Mouse (Mus musculus): ENCODE measurements around the gene E2f4. TPM values are rescaled to one million over a fixed set of nuclear protein-coding genes. Genes with fewer than 3 reads are reported as not detected.

The E2f4 gene
- polyA plus RNA-seq, 1 experiment = 474 TPM

- 95% methylated on average over 32 of the region's 32 CpGs for WGBS
- peaks cover 10% of the 10 kb centered on the region for H3K36me3 ChIP-seq (ENCODE audit: control insufficient read depth, insufficient read depth, low read length)
- H3K27ac ChIP-seq (ENCODE audit: control insufficient read depth, insufficient read depth, low read length) = no peak overlapping the region
- H3K4me1 ChIP-seq (replicated peaks; ENCODE audit: control insufficient read depth, insufficient read depth, low read length) = no peaks in the 10 kb centered on the region
- H3K27me3 ChIP-seq (ENCODE audit: control insufficient read depth, insufficient read depth, low read length) = no peaks in the 10 kb centered on the region
- TF ChIP-seq POLR2A (IDR thresholded peaks at IDR 0.05; ENCODE audit: control insufficient read depth, extremely low read depth, insufficient read depth, low read length, poor library complexity) (no peak), CTCF (IDR thresholded peaks at IDR 0.05; ENCODE audit: borderline replicate concordance, control insufficient read depth, extremely low read depth, insufficient read depth, low read length, poor library complexity) (no peak)
- no peak overlapping the region for H3K4me3 ChIP-seq (ENCODE audit: control insufficient read depth, insufficient read depth, low read length)
- no peak for DNase-seq
These were observed 39.1 kb downstream of the E2f4 start for GRCm38 (mm10) chr8:105336373-105337130.

GRCm38 (mm10) chr8:105338992-105339391 lies 41.5 kb downstream of the E2f4 start:
- Histone ChIP-seq H3K4me3 (ENCODE audit: control insufficient read depth, insufficient read depth, low read length) (no peak overlapping the region), H3K27me3 (ENCODE audit: control insufficient read depth, insufficient read depth, low read length) (no peaks in the 10 kb centered on the region), H3K36me3 (ENCODE audit: control insufficient read depth, insufficient read depth, low read length) (peaks cover 10% of the 10 kb centered on the region; the same call in 1 of the 2 replicates), H3K4me1 (replicated peaks; ENCODE audit: control insufficient read depth, insufficient read depth, low read length) (no peaks in the 10 kb centered on the region), H3K27ac (ENCODE audit: control insufficient read depth, insufficient read depth, low read length) (no peak overlapping the region)
- TF ChIP-seq POLR2A (IDR thresholded peaks at IDR 0.05; ENCODE audit: control insufficient read depth, extremely low read depth, insufficient read depth, low read length, poor library complexity) (no peak), CTCF (IDR thresholded peaks at IDR 0.05; ENCODE audit: borderline replicate concordance, control insufficient read depth, extremely low read depth, insufficient read depth, low read length, poor library complexity) (no peak)
- 14% methylated on average over 4 of the region's 4 CpGs for WGBS
- no peak for DNase-seq

- 78% methylated on average over 6 of the region's 6 CpGs for WGBS
- DNase-seq = no peak
- no peaks in the 10 kb centered on the region for H3K27me3 ChIP-seq (ENCODE audit: control insufficient read depth, insufficient read depth, low read length)
- no peak overlapping the region for H3K4me3 ChIP-seq (ENCODE audit: control insufficient read depth, insufficient read depth, low read length)
- H3K27ac ChIP-seq (ENCODE audit: control insufficient read depth, insufficient read depth, low read length) = no peak overlapping the region
- peaks cover under 1% of the 10 kb centered on the region; the same call in 1 of the 2 replicates for H3K4me1 ChIP-seq (replicated peaks; ENCODE audit: control insufficient read depth, insufficient read depth, low read length)
- peaks cover 10% of the 10 kb centered on the region; the same call in 1 of the 2 replicates for H3K36me3 ChIP-seq (ENCODE audit: control insufficient read depth, insufficient read depth, low read length)
- TF ChIP-seq CTCF (IDR thresholded peaks at IDR 0.05; ENCODE audit: borderline replicate concordance, control insufficient read depth, extremely low read depth, insufficient read depth, low read length, poor library complexity) (no peak), POLR2A (IDR thresholded peaks at IDR 0.05; ENCODE audit: control insufficient read depth, extremely low read depth, insufficient read depth, low read length, poor library complexity) (no peak)
These were observed 42.6 kb downstream of the E2f4 start for GRCm38 (mm10) chr8:105339886-105340635.

- Histone ChIP-seq H3K27me3 (ENCODE audit: control insufficient read depth, insufficient read depth, low read length) (no peaks in the 10 kb centered on the region), H3K4me3 (ENCODE audit: control insufficient read depth, insufficient read depth, low read length) (no peak overlapping the region), H3K27ac (ENCODE audit: control insufficient read depth, insufficient read depth, low read length) (no peak overlapping the region), H3K36me3 (ENCODE audit: control insufficient read depth, insufficient read depth, low read length) (peaks cover 2% of the 10 kb centered on the region; the same call in 1 of the 2 replicates), H3K4me1 (replicated peaks; ENCODE audit: control insufficient read depth, insufficient read depth, low read length) (peaks cover 5% of the 10 kb centered on the region; the same call in 1 of the 2 replicates)
- 93% methylated on average over 8 of the region's 8 CpGs for WGBS
- no peak for DNase-seq
- no peak; the same call in 1 of the 2 replicates for TF ChIP-seq POLR2A (IDR thresholded peaks at IDR 0.05; ENCODE audit: control insufficient read depth, extremely low read depth, insufficient read depth, low read length, poor library complexity)
- no peak for TF ChIP-seq CTCF (IDR thresholded peaks at IDR 0.05; ENCODE audit: borderline replicate concordance, control insufficient read depth, extremely low read depth, insufficient read depth, low read length, poor library complexity)
These were observed 43.9 kb downstream of the E2f4 start for GRCm38 (mm10) chr8:105341399-105341798.

GRCm38 (mm10) chr8:105342768-105343167 lies 45.3 kb downstream of the E2f4 start:
- no peak for DNase-seq
- Histone ChIP-seq H3K4me1 (replicated peaks; ENCODE audit: control insufficient read depth, insufficient read depth, low read length) (peaks cover 14% of the 10 kb centered on the region), H3K4me3 (ENCODE audit: control insufficient read depth, insufficient read depth, low read length) (no peak overlapping the region), H3K36me3 (ENCODE audit: control insufficient read depth, insufficient read depth, low read length) (no peaks in the 10 kb centered on the region), H3K27ac (ENCODE audit: control insufficient read depth, insufficient read depth, low read length) (no peak overlapping the region), H3K27me3 (ENCODE audit: control insufficient read depth, insufficient read depth, low read length) (no peaks in the 10 kb centered on the region)
- no peak for TF ChIP-seq CTCF (IDR thresholded peaks at IDR 0.05; ENCODE audit: borderline replicate concordance, control insufficient read depth, extremely low read depth, insufficient read depth, low read length, poor library complexity)
- TF ChIP-seq POLR2A (IDR thresholded peaks at IDR 0.05; ENCODE audit: control insufficient read depth, extremely low read depth, insufficient read depth, low read length, poor library complexity) = no peak
- 91% methylated on average over 4 of the region's 4 CpGs for WGBS

GRCm38 (mm10) chr8:105343791-105344574 lies 46.5 kb downstream of the E2f4 start:
- Histone ChIP-seq H3K27me3 (ENCODE audit: control insufficient read depth, insufficient read depth, low read length) (no peaks in the 10 kb centered on the region; the same call in 1 of the 2 replicates), H3K4me1 (replicated peaks; ENCODE audit: control insufficient read depth, insufficient read depth, low read length) (peaks cover 20% of the 10 kb centered on the region), H3K4me3 (ENCODE audit: control insufficient read depth, insufficient read depth, low read length) (no peak overlapping the region), H3K27ac (ENCODE audit: control insufficient read depth, insufficient read depth, low read length) (no peak overlapping the region), H3K36me3 (ENCODE audit: control insufficient read depth, insufficient read depth, low read length) (no peaks in the 10 kb centered on the region)
- DNase-seq = no peak
- no peak for TF ChIP-seq POLR2A (IDR thresholded peaks at IDR 0.05; ENCODE audit: control insufficient read depth, extremely low read depth, insufficient read depth, low read length, poor library complexity)
- TF ChIP-seq CTCF (IDR thresholded peaks at IDR 0.05; ENCODE audit: borderline replicate concordance, control insufficient read depth, extremely low read depth, insufficient read depth, low read length, poor library complexity) = no peak
- 95% methylated on average over 8 of the region's 8 CpGs for WGBS

Data from thymus, adult 2 months (tissue).